Mouse (Mus musculus) neutrophil, adult 59 days (primary cell): ENCODE data around the gene Shox2. TPM values are rescaled to one million over a fixed set of nuclear protein-coding genes. Genes with fewer than 3 reads are reported as not detected.

ENCODE experiments used
- total RNA-seq, 2 experiments: library from RNA; stranded (reverse); gene quantifications; 1 replicate in 1 of 2; 2 replicates in 1 of 2; pipeline ENCODE4 v1.2.4; 2023

Gene Shox2
- total RNA-seq = not detected

GRCm38 (mm10) chr3:66981706-66982105 lies at the start of gene Shox2:
Shox2 (minus strand) TSS chr3:66981771.

DNA sequence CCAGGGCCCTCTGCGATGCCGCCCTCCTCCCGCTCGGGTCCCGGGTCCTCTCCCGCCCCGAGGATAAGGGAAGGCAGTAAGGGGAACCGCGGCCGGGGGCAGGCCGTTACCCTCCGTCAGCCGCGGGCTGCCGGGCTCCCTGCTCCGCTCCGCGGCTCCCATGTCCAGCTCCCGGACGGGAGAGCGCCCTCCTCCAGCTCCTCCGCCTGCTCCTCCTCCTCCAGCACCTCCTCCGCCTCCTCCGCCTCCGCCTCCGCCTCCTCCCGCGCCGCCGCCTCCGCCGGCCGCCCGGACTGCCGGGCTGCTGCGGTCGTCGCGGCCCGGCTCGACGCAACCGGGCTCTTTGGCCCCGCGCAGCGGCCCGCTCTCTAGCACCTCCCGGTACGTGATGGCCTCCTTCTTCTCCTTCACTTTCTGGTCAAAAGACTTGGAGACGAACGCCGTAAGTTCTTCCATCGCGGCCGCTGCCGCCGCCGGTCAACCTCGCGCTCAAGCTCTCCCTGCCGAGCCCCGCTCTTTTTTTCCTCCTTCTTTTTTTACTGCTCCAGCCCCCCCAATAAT lies 390 bp downstream of the Shox2 start, which contains the start of gene Rsrc1:
TSS of gene Rsrc1 (plus strand) at position 290 of the 561 bp plus-strand sequence.

Other genes with a start within 250 kb of the Shox2 start
- gene Rsrc1, start 381 bp downstream of the Shox2 start, total RNA-seq = 10 to 100 TPM; 18.2 to 19.7 TPM